Mouse (Mus musculus) forebrain, embryonic 12.5 days (tissue): ENCODE measurements at regions not wholly inside any gene's neighbourhood (a gene's known extent, or its start where the extent isn't known, plus 50 kb on each side); places are given as distances from the start of the nearest gene placed in this dataset.
A peak's percentile ranks its signal among the peaks of the same experiment; 100 is the strongest.

Experiments used
- ATAC-seq: fragments of 200-750 bp; cut with Nextera tagmentation; 2 replicates; pipeline ENCODE4 v1.8.0; 2017; ENCODE audit warnings: moderate TSS enrichment; ENCODE audit not compliant: low FRiP score
- H3K27ac ChIP-seq: fragments of 300-500 bp; sonication (generic); 2 replicates; pipeline ENCODE4 v1.5.1; 2016; ENCODE audit warnings: mild to moderate bottlenecking
- H3K27me3 ChIP-seq: fragments of 300-500 bp; sonication (generic); 2 replicates; pipeline ENCODE4 v1.6.1; 2016; ENCODE audit warnings: mild to moderate bottlenecking
- H3K36me3 ChIP-seq: fragments of 300-500 bp; sonication (generic); replicated peaks from 2 replicates; pipeline ENCODE4 v1.6.1; 2016; ENCODE audit warnings: mild to moderate bottlenecking
- H3K4me1 ChIP-seq: fragments of 300-500 bp; sonication (generic); 2 replicates; pipeline ENCODE4 v1.6.1; 2016
- H3K4me2 ChIP-seq: fragments of 300-500 bp; sonication (generic); 2 replicates; pipeline ENCODE4 v1.6.1; 2016; ENCODE audit warnings: mild to moderate bottlenecking, moderate library complexity
- H3K4me3 ChIP-seq: fragments of 300-500 bp; sonication (generic); replicated peaks from 2 replicates; pipeline ENCODE4 v1.5.1; 2016; ENCODE audit warnings: mild to moderate bottlenecking
- H3K9ac ChIP-seq: fragments of 300-500 bp; sonication (generic); 2 replicates; pipeline ENCODE4 v1.6.1; 2016; ENCODE audit warnings: mild to moderate bottlenecking
- H3K9me3 ChIP-seq: fragments of 300-500 bp; sonication (generic); 2 replicates; pipeline ENCODE4 v1.6.1; 2016
- whole genome bisulfite sequencing: fragments of 180-500 bp; shearing (Covaris S2); methylation state at CpG from one replicate; pipeline ENCODE4 v1.1.7; 2016; 5-methylcytosine and 5-hydroxymethylcytosine counted together

- H3K4me1 ChIP-seq, result 0 out of 2 replicates have a peak, but pooled peaks cover 2% of the 10 kb centered on the region
- no peak overlapping the region for H3K9ac ChIP-seq
- no peaks in the 10 kb centered on the region for H3K36me3 ChIP-seq
- no peaks in the 10 kb centered on the region for H3K9me3 ChIP-seq
- no peaks in the 10 kb centered on the region for H3K27me3 ChIP-seq
- H3K4me3 ChIP-seq, result no peak overlapping the region
- WGBS, result 26% methylated on average over 2 of the region's 2 CpGs
- ATAC-seq, result peak; percentile 88; the same call in 1 of the 2 replicates
- no peak overlapping the region for H3K27ac ChIP-seq
- no peak overlapping the region for H3K4me2 ChIP-seq
These were observed 62.5 kb downstream of the Rad51ap2 start for GRCm38 (mm10) chr12:11518379-11518778.

GRCm38 (mm10) chr12:11562891-11563290 is 107.0 kb downstream of the Rad51ap2 start:
- H3K9ac ChIP-seq, result no peak overlapping the region
- H3K4me2 ChIP-seq, result no peak overlapping the region
- no peak overlapping the region for H3K4me3 ChIP-seq
- 77% methylated on average over 6 of the region's 6 CpGs for WGBS
- H3K27ac ChIP-seq, result no peak overlapping the region
- H3K4me1 ChIP-seq, result no peaks in the 10 kb centered on the region
- ATAC-seq, result no peak
- no peaks in the 10 kb centered on the region for H3K27me3 ChIP-seq
- no peaks in the 10 kb centered on the region for H3K9me3 ChIP-seq
- no peaks in the 10 kb centered on the region for H3K36me3 ChIP-seq

- Histone ChIP-seq H3K9me3 (no peaks in the 10 kb centered on the region), H3K36me3 (no peaks in the 10 kb centered on the region), H3K4me1 (no peaks in the 10 kb centered on the region), H3K4me3 (no peak overlapping the region), H3K9ac (no peak overlapping the region), H3K27ac (no peak overlapping the region), H3K4me2 (no peak overlapping the region), H3K27me3 (no peaks in the 10 kb centered on the region)
- ATAC-seq, result no peak
- WGBS, result 98% methylated on average over 1 of the region's 1 CpGs
These were observed 114.3 kb downstream of the Rad51ap2 start for GRCm38 (mm10) chr12:11570160-11570559.

- no peaks in the 10 kb centered on the region for H3K27me3 ChIP-seq
These were observed 148.1 kb downstream of the Rad51ap2 start for GRCm38 (mm10) chr12:11603946-11604345.

GRCm38 (mm10) chr12:11608733-11609132 is 152.9 kb downstream of the Rad51ap2 start:
- Histone ChIP-seq H3K4me1 (no peaks in the 10 kb centered on the region), H3K36me3 (no peaks in the 10 kb centered on the region), H3K4me2 (no peak overlapping the region), H3K27ac (no peak overlapping the region), H3K9ac (no peak overlapping the region), H3K9me3 (no peaks in the 10 kb centered on the region), H3K4me3 (no peak overlapping the region), H3K27me3 (no peaks in the 10 kb centered on the region)
- ATAC-seq, result no peak

More at GRCm38 (mm10) chr12:11603946-11604345, 148.1 kb downstream of the Rad51ap2 start:
- no peak overlapping the region for H3K4me2 ChIP-seq
- H3K9me3 ChIP-seq, result no peaks in the 10 kb centered on the region
- no peak for ATAC-seq
- no peaks in the 10 kb centered on the region for H3K4me1 ChIP-seq
- H3K9ac ChIP-seq, result no peak overlapping the region
- no peak overlapping the region for H3K27ac ChIP-seq
- no peak overlapping the region for H3K4me3 ChIP-seq
- 74% methylated on average over 2 of the region's 2 CpGs for WGBS
- H3K36me3 ChIP-seq, result no peaks in the 10 kb centered on the region

- no peak for ATAC-seq
- no peak overlapping the region for H3K4me3 ChIP-seq
- no peaks in the 10 kb centered on the region for H3K27me3 ChIP-seq
- no peak overlapping the region for H3K9ac ChIP-seq
- WGBS, result 86% methylated on average over 2 of the region's 2 CpGs
- no peaks in the 10 kb centered on the region for H3K9me3 ChIP-seq
- no peaks in the 10 kb centered on the region for H3K4me1 ChIP-seq
- no peaks in the 10 kb centered on the region for H3K36me3 ChIP-seq
- H3K4me2 ChIP-seq, result no peak overlapping the region
- H3K27ac ChIP-seq, result no peak overlapping the region
These were observed 155.8 kb downstream of the Rad51ap2 start for GRCm38 (mm10) chr12:11611656-11612055.

- H3K4me1 ChIP-seq, result no peaks in the 10 kb centered on the region
- no peak overlapping the region for H3K27ac ChIP-seq
These were observed 159.4 kb downstream of the Rad51ap2 start for GRCm38 (mm10) chr12:11615237-11615636.

GRCm38 (mm10) chr12:11623561-11623960 is 167.7 kb downstream of the Rad51ap2 start:
- Histone ChIP-seq H3K36me3 (no peaks in the 10 kb centered on the region), H3K4me3 (no peak overlapping the region), H3K9ac (no peak overlapping the region), H3K27ac (no peak overlapping the region), H3K9me3 (no peaks in the 10 kb centered on the region), H3K27me3 (no peaks in the 10 kb centered on the region), H3K4me1 (no peaks in the 10 kb centered on the region), H3K4me2 (no peak overlapping the region)
- WGBS, result 84% methylated on average over 1 of the region's 1 CpGs
- no peak for ATAC-seq

More at GRCm38 (mm10) chr12:11615237-11615636, 159.4 kb downstream of the Rad51ap2 start:
- H3K9me3 ChIP-seq, result no peaks in the 10 kb centered on the region
- no peaks in the 10 kb centered on the region for H3K27me3 ChIP-seq
- no peak for ATAC-seq
- no peak overlapping the region for H3K4me2 ChIP-seq
- H3K9ac ChIP-seq, result no peak overlapping the region
- WGBS, result 83% methylated on average over 2 of the region's 2 CpGs
- H3K36me3 ChIP-seq, result no peaks in the 10 kb centered on the region
- no peak overlapping the region for H3K4me3 ChIP-seq

- Histone ChIP-seq H3K9me3 (no peaks in the 10 kb centered on the region), H3K27me3 (no peaks in the 10 kb centered on the region), H3K27ac (no peak overlapping the region), H3K4me1 (no peaks in the 10 kb centered on the region), H3K4me2 (no peak overlapping the region), H3K4me3 (no peak overlapping the region), H3K9ac (no peak overlapping the region), H3K36me3 (no peaks in the 10 kb centered on the region)
- 75% methylated on average over 1 of the region's 1 CpGs for WGBS
- ATAC-seq, result no peak
These were observed 174.3 kb downstream of the Rad51ap2 start for GRCm38 (mm10) chr12:11630178-11630577.

- no peak overlapping the region for H3K4me3 ChIP-seq
- H3K36me3 ChIP-seq, result no peaks in the 10 kb centered on the region
- no peak for ATAC-seq
- H3K27me3 ChIP-seq, result no peaks in the 10 kb centered on the region
- no peak overlapping the region for H3K4me2 ChIP-seq
- 38% methylated on average over 1 of the region's 1 CpGs for WGBS
- H3K27ac ChIP-seq, result no peak overlapping the region
- no peak overlapping the region for H3K9ac ChIP-seq
- no peaks in the 10 kb centered on the region for H3K9me3 ChIP-seq
- H3K4me1 ChIP-seq, result no peaks in the 10 kb centered on the region
These were observed 175.9 kb downstream of the Rad51ap2 start for GRCm38 (mm10) chr12:11631790-11632189.

GRCm38 (mm10) chr12:11673281-11673680 is 217.4 kb downstream of the Rad51ap2 start:
- WGBS, result 81% methylated on average over 3 of the region's 3 CpGs
- ATAC-seq, result no peak

GRCm38 (mm10) chr12:11694797-11695196 is 238.9 kb downstream of the Rad51ap2 start:
- H3K9me3 ChIP-seq, result 0 out of 2 replicates have a peak, but pooled peaks cover 7% of the 10 kb centered on the region
- no peak overlapping the region for H3K27ac ChIP-seq
- 85% methylated on average over 3 of the region's 3 CpGs for WGBS

More at GRCm38 (mm10) chr12:11673281-11673680, 217.4 kb downstream of the Rad51ap2 start:
- Histone ChIP-seq H3K9ac (no peak overlapping the region), H3K27ac (no peak overlapping the region), H3K4me2 (no peak overlapping the region), H3K4me3 (no peak overlapping the region), H3K36me3 (no peaks in the 10 kb centered on the region), H3K4me1 (no peaks in the 10 kb centered on the region), H3K9me3 (no peaks in the 10 kb centered on the region), H3K27me3 (no peaks in the 10 kb centered on the region)

GRCm38 (mm10) chr12:11708879-11709602 is 253.2 kb downstream of the Rad51ap2 start:
- H3K27ac ChIP-seq, result no peak overlapping the region

More at GRCm38 (mm10) chr12:11694797-11695196, 238.9 kb downstream of the Rad51ap2 start:
- Histone ChIP-seq H3K27me3 (no peaks in the 10 kb centered on the region), H3K4me1 (no peaks in the 10 kb centered on the region), H3K4me2 (no peak overlapping the region), H3K9ac (no peak overlapping the region), H3K36me3 (no peaks in the 10 kb centered on the region), H3K4me3 (no peak overlapping the region)
- no peak for ATAC-seq

More at GRCm38 (mm10) chr12:11708879-11709602, 253.2 kb downstream of the Rad51ap2 start:
- no peaks in the 10 kb centered on the region for H3K9me3 ChIP-seq
- no peaks in the 10 kb centered on the region for H3K36me3 ChIP-seq
- H3K27me3 ChIP-seq, result no peaks in the 10 kb centered on the region
- ATAC-seq, result no peak
- H3K9ac ChIP-seq, result no peak overlapping the region
- WGBS, result 84% methylated on average over 2 of the region's 2 CpGs
- H3K4me1 ChIP-seq, result no peaks in the 10 kb centered on the region
- H3K4me3 ChIP-seq, result no peak overlapping the region
- no peak overlapping the region for H3K4me2 ChIP-seq
